Mouse (Mus musculus) heart, embryonic 14.5 days (tissue): ENCODE data around the gene Ccdc8. TPM values are rescaled to one million over a fixed set of nuclear protein-coding genes. Genes with fewer than 3 reads are reported as not detected.
A peak's percentile ranks its signal among the peaks of the same experiment; 100 is the strongest.

Source experiments
- ATAC-seq: fragments of 200-750 bp; cut with Nextera tagmentation; 2 replicates; pipeline ENCODE4 v1.8.0; 2017; ENCODE audit warnings: low read depth, moderate TSS enrichment; ENCODE audit not compliant: insufficient number of reproducible peaks, insufficient read depth, low FRiP score
- H3K27ac ChIP-seq, 2 experiments: fragments of 200-500 bp in 1 of 2; fragments of 300-500 bp in 1 of 2; sonication (generic) in 1 of 2; replicated peaks in 1 of 2; 2 replicates each; pipeline ENCODE4 v1.5.1; 2012 to 2014; ENCODE audit warnings: low read depth in 2 of 2, low read length in 2 of 2, control low read depth in 1 of 2, mild to moderate bottlenecking in 1 of 2, mixed read lengths in 1 of 2; ENCODE audit not compliant: control insufficient read depth in 1 of 2, insufficient read depth in 1 of 2
- H3K27me3 ChIP-seq: fragments of 300-500 bp; sonication (generic); 2 replicates; pipeline ENCODE4 v1.6.1; 2014; ENCODE audit warnings: mild to moderate bottlenecking, low read length, control low read depth; ENCODE audit not compliant: control insufficient read depth, insufficient read depth
- H3K36me3 ChIP-seq: fragments of 300-500 bp; sonication (generic); 2 replicates; pipeline ENCODE4 v1.6.1; 2014; ENCODE audit warnings: mild to moderate bottlenecking, control low read depth, low read length, mixed read lengths; ENCODE audit not compliant: control insufficient read depth, insufficient read depth
- H3K4me1 ChIP-seq, 2 experiments: fragments of 200-500 bp in 1 of 2; fragments of 300-500 bp in 1 of 2; sonication (generic) in 1 of 2; 2 replicates each; pipeline ENCODE4 v1.6.1; 2012 to 2014; ENCODE audit warnings: low read length in 2 of 2, control low read depth in 1 of 2, mixed read lengths in 1 of 2; ENCODE audit not compliant: control insufficient read depth in 2 of 2, insufficient read depth in 2 of 2
- H3K4me2 ChIP-seq: fragments of 300-500 bp; sonication (generic); 2 replicates; pipeline ENCODE4 v1.6.1; 2014; ENCODE audit warnings: mild to moderate bottlenecking, low read length
- H3K4me3 ChIP-seq, 2 experiments: fragments of 200-500 bp in 1 of 2; fragments of 300-500 bp in 1 of 2; sonication (generic) in 1 of 2; 2 replicates each; pipeline ENCODE4 v1.5.1; 2012 to 2014; ENCODE audit warnings: low read length in 2 of 2, mild to moderate bottlenecking in 2 of 2, control low read depth in 1 of 2, low read depth in 1 of 2, moderate library complexity in 1 of 2; ENCODE audit not compliant: control insufficient read depth in 1 of 2, insufficient read depth in 1 of 2
- H3K9ac ChIP-seq: fragments of 300-500 bp; sonication (generic); 2 replicates; pipeline ENCODE4 v1.6.1; 2014; ENCODE audit warnings: mild to moderate bottlenecking, low read length
- H3K9me3 ChIP-seq: fragments of 300-500 bp; sonication (generic); 2 replicates; pipeline ENCODE4 v1.6.1; 2016; ENCODE audit warnings: low read length, control low read depth; ENCODE audit not compliant: control insufficient read depth
- WGBS: fragments of 180-500 bp; shearing (Covaris S2); extraction: QIAGEN DNeasy Blood & Tissue Kit; methylation state at CpG from one replicate; pipeline ENCODE4 v1.1.7; 2014; 5-methylcytosine and 5-hydroxymethylcytosine counted together
- polyA plus RNA-seq: library from polyadenylated mRNA; unstranded; fragments of >200 nt; fragmentation: Nextera tagmentation; extraction: Ambion mirVana; gene quantifications from 2 replicates; pipeline ENCODE4 v1.2.1, GENCODE M21; 2014

Ccdc8 gene
- polyA plus RNA-seq, 1 experiment from 2014 or later = 26.8 TPM

GRCm38 (mm10) chr7:17004716-17005115 lies 12.2 kb downstream of the Ccdc8 start:
- Histone ChIP-seq H3K36me3 (peaks cover 87% of the 10 kb centered on the region), H3K9me3 (no peaks in the 10 kb centered on the region), H3K9ac (no peak overlapping the region), H3K4me1 (no peaks in the 10 kb centered on the region), H3K4me3 (no peak overlapping the region), H3K4me2 (no peak overlapping the region), H3K27ac (no peak overlapping the region), H3K27me3 (no peaks in the 10 kb centered on the region)
- WGBS = 82% methylated on average over 7 of the region's 7 CpGs
- ATAC-seq = no peak

- no peak overlapping the region for H3K9ac ChIP-seq
- H3K36me3 ChIP-seq = peaks cover 96% of the 10 kb centered on the region
- H3K4me1 ChIP-seq = no peaks in the 10 kb centered on the region
- H3K27me3 ChIP-seq = no peaks in the 10 kb centered on the region
- no peak for ATAC-seq
- H3K4me2 ChIP-seq = no peak overlapping the region
- no peak overlapping the region for H3K27ac ChIP-seq
- 76% methylated on average over 4 of the region's 4 CpGs for WGBS
- H3K4me3 ChIP-seq = no peak overlapping the region
- H3K9me3 ChIP-seq = no peaks in the 10 kb centered on the region
These were observed 14.8 kb downstream of the Ccdc8 start for GRCm38 (mm10) chr7:17007300-17007699.

GRCm38 (mm10) chr7:17009326-17010009 lies 17.0 kb downstream of the Ccdc8 start:
- Histone ChIP-seq H3K36me3 (peaks cover 100% of the 10 kb centered on the region), H3K4me3 (no peak overlapping the region), H3K9ac (no peak overlapping the region), H3K4me1 (no peaks in the 10 kb centered on the region), H3K9me3 (no peaks in the 10 kb centered on the region), H3K27ac (no peak overlapping the region), H3K4me2 (no peak overlapping the region), H3K27me3 (no peaks in the 10 kb centered on the region)
- no peak for ATAC-seq
- 88% methylated on average over 16 of the region's 16 CpGs for WGBS

GRCm38 (mm10) chr7:17010010-17010347 lies 17.5 kb downstream of the Ccdc8 start:
- no peak overlapping the region for H3K4me2 ChIP-seq
- H3K4me3 ChIP-seq = no peak overlapping the region
- ATAC-seq = no peak
- no peak overlapping the region for H3K9ac ChIP-seq
- peaks cover 100% of the 10 kb centered on the region for H3K36me3 ChIP-seq
- 88% methylated on average over 5 of the region's 5 CpGs for WGBS
- no peaks in the 10 kb centered on the region for H3K9me3 ChIP-seq
- H3K4me1 ChIP-seq = no peaks in the 10 kb centered on the region
- H3K27ac ChIP-seq = no peak overlapping the region
- no peaks in the 10 kb centered on the region for H3K27me3 ChIP-seq

- Histone ChIP-seq H3K27ac (no peak overlapping the region), H3K4me2 (no peak overlapping the region)
These were observed 19.5 kb downstream of the Ccdc8 start for GRCm38 (mm10) chr7:17011909-17012590.

GRCm38 (mm10) chr7:17015381-17015780 lies 22.9 kb downstream of the Ccdc8 start:
- no peaks in the 10 kb centered on the region for H3K9me3 ChIP-seq
- WGBS = 74% methylated on average over 6 of the region's 6 CpGs

More at GRCm38 (mm10) chr7:17011909-17012590, 19.5 kb downstream of the Ccdc8 start:
- Histone ChIP-seq H3K27me3 (no peaks in the 10 kb centered on the region), H3K9ac (no peak overlapping the region), H3K4me3 (no peak overlapping the region), H3K4me1 (peaks cover 3 to 8% of the 10 kb centered on the region in 2 experiments; a peak in 3 of 4 replicates), H3K9me3 (no peaks in the 10 kb centered on the region), H3K36me3 (peaks cover 96% of the 10 kb centered on the region)
- 86% methylated on average over 7 of the region's 7 CpGs for WGBS
- ATAC-seq = no peak

GRCm38 (mm10) chr7:17017036-17017435 lies 24.5 kb downstream of the Ccdc8 start:
- Histone ChIP-seq H3K9ac (no peak overlapping the region), H3K36me3 (peaks cover 83% of the 10 kb centered on the region), H3K4me3 (no peak overlapping the region), H3K9me3 (no peaks in the 10 kb centered on the region), H3K27me3 (no peaks in the 10 kb centered on the region), H3K27ac (peak overlapping the region; percentile 69 to 88), H3K4me1 (peaks cover 11 to 19% of the 10 kb centered on the region in 2 experiments; a peak in 3 of 4 replicates), H3K4me2 (no peak overlapping the region)
- WGBS = 29% methylated on average over 1 of the region's 1 CpGs
- ATAC-seq = peak; percentile 93

More at GRCm38 (mm10) chr7:17015381-17015780, 22.9 kb downstream of the Ccdc8 start:
- no peaks in the 10 kb centered on the region for H3K27me3 ChIP-seq
- no peak overlapping the region for H3K4me2 ChIP-seq
- peaks cover 83% of the 10 kb centered on the region for H3K36me3 ChIP-seq
- no peak overlapping the region for H3K4me3 ChIP-seq
- ATAC-seq = no peak
- no peak overlapping the region for H3K27ac ChIP-seq
- no peak overlapping the region for H3K9ac ChIP-seq
- H3K4me1 ChIP-seq = peaks cover 11 to 19% of the 10 kb centered on the region in 2 experiments; a peak in 3 of 4 replicates
